10 mouse cellular contexts compared by ENCODE assay signal in genomic region chr16:18405091-18405854, GRCm38 (mm10). TPM values are rescaled to one million over a fixed set of nuclear protein-coding genes. Genes with fewer than 3 reads are reported as not detected.
DNase-seq lines count a peak whose midpoint lies in the region; ATAC-seq and TF ChIP-seq lines count a peak whose summit lies in the region.
"Had no signal": no experiment of that assay in that cellular context is flagged by ENCODE, and none has a peak within 500 bp of the region (broad histone marks: within the 10 kb centered on the region; RNA-seq: fewer than 3 reads in every experiment).

No protein-coding gene starts in this region.

- no peak for TF ChIP-seq CTCF in left cerebral cortex, adult 2 months (IDR thresholded peaks at IDR 0.05)
- TF ChIP-seq CTCF in midbrain, postnatal 0 days (IDR thresholded peaks at IDR 0.05): no peak

- H3K4me3 ChIP-seq in forebrain, embryonic 10.5 days: no peak overlapping the region
- no peak overlapping the region for H3K4me3 ChIP-seq in forebrain, embryonic 16.5 days (replicated peaks; ENCODE audit: low read length)
- H3K4me3 ChIP-seq in left cerebral cortex, adult 2 months: no peak overlapping the region
- H3K4me3 ChIP-seq in forebrain, embryonic 15.5 days: no peak overlapping the region
- H3K4me3 ChIP-seq in midbrain, postnatal 0 days (ENCODE audit: low read depth, low read length): no peak overlapping the region
- H3K4me3 ChIP-seq: limb, embryonic 15.5 days had no signal

- no peak overlapping the region for H3K4me2 ChIP-seq in forebrain, embryonic 16.5 days (ENCODE audit: low read length)
- no peak overlapping the region for H3K4me2 ChIP-seq in forebrain, embryonic 15.5 days (replicated peaks)
- no peak overlapping the region for H3K4me2 ChIP-seq in midbrain, postnatal 0 days (ENCODE audit: low read depth, low read length, poor library complexity, severe bottlenecking)
- H3K4me2 ChIP-seq: limb, embryonic 15.5 days had no signal

- H3K9ac ChIP-seq in forebrain, embryonic 16.5 days (replicated peaks; ENCODE audit: low read depth, low read length): no peak overlapping the region
- no peak overlapping the region for H3K9ac ChIP-seq in forebrain, embryonic 15.5 days (replicated peaks)
- no peak overlapping the region; the same call in 1 of the 2 replicates for H3K9ac ChIP-seq in midbrain, postnatal 0 days (replicated peaks; ENCODE audit: low read length, poor library complexity, severe bottlenecking)
- H3K9ac ChIP-seq: limb, embryonic 15.5 days had no signal

- H3K27me3 ChIP-seq in forebrain, embryonic 10.5 days (ENCODE audit: poor library complexity, severe bottlenecking): no peaks in the 10 kb centered on the region
- H3K27me3 ChIP-seq in forebrain, embryonic 16.5 days (replicated peaks; ENCODE audit: control insufficient read depth, insufficient read depth, low read length): no peaks in the 10 kb centered on the region
- no peaks in the 10 kb centered on the region for H3K27me3 ChIP-seq in forebrain, embryonic 15.5 days
- no peaks in the 10 kb centered on the region for H3K27me3 ChIP-seq in midbrain, postnatal 0 days (ENCODE audit: insufficient read depth, low read length)
- H3K27me3 ChIP-seq: limb, embryonic 15.5 days; Patski had no signal

- H3K27ac ChIP-seq in forebrain, embryonic 10.5 days: peak overlapping the region; percentile 44; the same call in 1 of the 2 replicates
- no peak overlapping the region for H3K27ac ChIP-seq in forebrain, embryonic 16.5 days (ENCODE audit: low read length)
- peak overlapping the region; percentile 77 for H3K27ac ChIP-seq in left cerebral cortex, adult 2 months
- peak overlapping the region; percentile 3; the same call in 1 of the 2 replicates for H3K27ac ChIP-seq in forebrain, embryonic 15.5 days (replicated peaks)
- H3K27ac ChIP-seq in midbrain, postnatal 0 days (ENCODE audit: low read depth, low read length): 0 out of 2 replicates have a peak overlapping the region, but pooled peaks have one; percentile 19
- H3K27ac ChIP-seq: limb, embryonic 15.5 days had no signal

- no peak for DNase-seq in forebrain, embryonic 10.5 days (ENCODE audit: extremely low spot score, low spot score)
- DNase-seq in left cerebral cortex, adult 2 months (ENCODE audit: extremely low spot score in 1 of 2, low spot score in 2 of 2): no peak
- DNase-seq in left cerebral cortex, adult 18-20 months (ENCODE audit: low spot score in 2 of 2): no peak
- DNase-seq in midbrain, postnatal 0 days (ENCODE audit: low spot score): no peak
- no peak for DNase-seq in urinary bladder, postnatal 10 days (ENCODE audit: low spot score)

- H3K36me3 ChIP-seq in forebrain, embryonic 10.5 days (replicated peaks): peaks cover 97% of the 10 kb centered on the region
- peaks cover 19% of the 10 kb centered on the region for H3K36me3 ChIP-seq in forebrain, embryonic 16.5 days (ENCODE audit: control insufficient read depth, insufficient read depth)
- H3K36me3 ChIP-seq in forebrain, embryonic 15.5 days: peaks cover 46% of the 10 kb centered on the region
- H3K36me3 ChIP-seq in midbrain, postnatal 0 days (ENCODE audit: insufficient read depth, low read length): peaks cover 59% of the 10 kb centered on the region

- intact Hi-C loops in left cerebral cortex, adult 2 months (cut with DNase I): no loop called here

- peaks cover 59% of the 10 kb centered on the region for H3K4me1 ChIP-seq in forebrain, embryonic 10.5 days
- H3K4me1 ChIP-seq in forebrain, embryonic 16.5 days (replicated peaks; ENCODE audit: control insufficient read depth, insufficient read depth, low read length): peaks cover 20% of the 10 kb centered on the region
- H3K4me1 ChIP-seq in forebrain, embryonic 15.5 days: peaks cover 26% of the 10 kb centered on the region
- H3K4me1 ChIP-seq in midbrain, postnatal 0 days (ENCODE audit: insufficient read depth, low read length): peaks cover 2% of the 10 kb centered on the region; the same call in 1 of the 2 replicates

- ATAC-seq in forebrain, embryonic 16.5 days: no peak
- no peak for ATAC-seq in forebrain, embryonic 15.5 days (replicated peaks)
- no peak for ATAC-seq in midbrain, postnatal 0 days (ENCODE audit: low FRiP score)
- no peak for ATAC-seq in monocyte, adult 5-6 weeks (replicated peaks; ENCODE audit: insufficient number of reproducible peaks, low FRiP score, low TSS enrichment, poor library complexity, severe bottlenecking)
- ATAC-seq: Patski had no signal

- 92% methylated on average over 13 of the region's 13 CpGs for WGBS in forebrain, embryonic 10.5 days
- 75% methylated on average over 13 of the region's 13 CpGs for WGBS in forebrain, embryonic 16.5 days
- 85% methylated on average over 13 of the region's 13 CpGs for WGBS in forebrain, embryonic 15.5 days
- WGBS in midbrain, postnatal 0 days: 77% methylated on average over 13 of the region's 13 CpGs

- H3K9me3 ChIP-seq in forebrain, embryonic 10.5 days: no peaks in the 10 kb centered on the region
- no peaks in the 10 kb centered on the region for H3K9me3 ChIP-seq in forebrain, embryonic 16.5 days (ENCODE audit: control insufficient read depth, low read length)
- H3K9me3 ChIP-seq in forebrain, embryonic 15.5 days: no peaks in the 10 kb centered on the region
- no peaks in the 10 kb centered on the region for H3K9me3 ChIP-seq in midbrain, postnatal 0 days (ENCODE audit: low read length)
- H3K9me3 ChIP-seq: limb, embryonic 15.5 days had no signal

RNA-seq across cellular contexts. Expression of gene Txnrd2, which starts 20.9 kb away (rescaled TPM):
- 31.6 and 35.1 TPM in 2 replicates for polyA plus RNA-seq in forebrain, embryonic 10.5 days (2016; fragmentation: Nextera tagmentation; extraction: Ambion mirVana)
- 24.0 and 27.8 TPM in 2 replicates for polyA plus RNA-seq in forebrain, embryonic 16.5 days (2015; fragmentation: Nextera tagmentation; extraction: Ambion mirVana)
- total RNA-seq in left cerebral cortex, adult 2 months (2021): 10 to 100 TPM; 18.2 to 22.5 TPM
- 10 to 100 TPM; 19.4 to 21.3 TPM for total RNA-seq in left cerebral cortex, adult 18-20 months (2021)
- 24.2 and 26.3 TPM in 2 replicates for polyA plus RNA-seq in forebrain, embryonic 15.5 days (2015; fragmentation: Nextera tagmentation; extraction: Ambion mirVana)
- 13.3 and 22.9 TPM in 2 replicates for total RNA-seq in midbrain, postnatal 0 days (2014; rRNA removed)
- polyA plus RNA-seq in midbrain, postnatal 0 days (2015; fragmentation: Nextera tagmentation; extraction: Ambion mirVana): 38.3 and 42.6 TPM in 2 replicates
- total RNA-seq in monocyte, adult 5-6 weeks (2017): 9.3 to 21.9 TPM (median 18.1 TPM) in 3 replicates

RNA-seq across cellular contexts. Expression of gene Comt, which starts 21.4 kb away (rescaled TPM):
- polyA plus RNA-seq in forebrain, embryonic 10.5 days (2016; fragmentation: Nextera tagmentation; extraction: Ambion mirVana): 58.1 and 60.1 TPM in 2 replicates
- 88.8 and 98.1 TPM in 2 replicates for polyA plus RNA-seq in forebrain, embryonic 16.5 days (2015; fragmentation: Nextera tagmentation; extraction: Ambion mirVana)
- 10 to 100 TPM; 87.2 to 87.6 TPM for total RNA-seq in left cerebral cortex, adult 2 months (2021)
- total RNA-seq in left cerebral cortex, adult 18-20 months (2021): 10 to 100 TPM; 90.5 to 91.4 TPM
- 83.0 and 84.4 TPM in 2 replicates for polyA plus RNA-seq in forebrain, embryonic 15.5 days (2015; fragmentation: Nextera tagmentation; extraction: Ambion mirVana)
- total RNA-seq in midbrain, postnatal 0 days (2014; rRNA removed): 62.3 and 74.6 TPM in 2 replicates
- polyA plus RNA-seq in midbrain, postnatal 0 days (2015; fragmentation: Nextera tagmentation; extraction: Ambion mirVana): 95.0 and 103 TPM in 2 replicates
- 11.3 to 19.0 TPM (median 15.8 TPM) in 3 replicates for total RNA-seq in monocyte, adult 5-6 weeks (2017)

RNA-seq across cellular contexts. Expression of gene Arvcf, which starts 57.3 kb away (rescaled TPM):
- 116 TPM in 2 replicates for polyA plus RNA-seq in forebrain, embryonic 10.5 days (2016; fragmentation: Nextera tagmentation; extraction: Ambion mirVana)
- 58.6 and 67.8 TPM in 2 replicates for polyA plus RNA-seq in forebrain, embryonic 16.5 days (2015; fragmentation: Nextera tagmentation; extraction: Ambion mirVana)
- 10 to 100 TPM; 39.1 to 50.4 TPM for total RNA-seq in left cerebral cortex, adult 2 months (2021)
- 10 to 100 TPM; 40.7 TPM for total RNA-seq in left cerebral cortex, adult 18-20 months (2021)
- 63.3 and 72.0 TPM in 2 replicates for polyA plus RNA-seq in forebrain, embryonic 15.5 days (2015; fragmentation: Nextera tagmentation; extraction: Ambion mirVana)
- total RNA-seq in midbrain, postnatal 0 days (2014; rRNA removed): 161 and 219 TPM in 2 replicates
- polyA plus RNA-seq in midbrain, postnatal 0 days (2015; fragmentation: Nextera tagmentation; extraction: Ambion mirVana): 54.5 and 60.6 TPM in 2 replicates
- 1.4 to 2.2 TPM (median 1.7 TPM) in 3 replicates for total RNA-seq in monocyte, adult 5-6 weeks (2017)

RNA-seq across cellular contexts. Expression of gene Tango2, which starts 57.4 kb away (rescaled TPM):
- 35.7 and 37.1 TPM in 2 replicates for polyA plus RNA-seq in forebrain, embryonic 10.5 days (2016; fragmentation: Nextera tagmentation; extraction: Ambion mirVana)
- 74.9 and 86.8 TPM in 2 replicates for polyA plus RNA-seq in forebrain, embryonic 16.5 days (2015; fragmentation: Nextera tagmentation; extraction: Ambion mirVana)
- total RNA-seq in left cerebral cortex, adult 2 months (2021): 100 to 1,000 TPM; 154 to 158 TPM
- total RNA-seq in left cerebral cortex, adult 18-20 months (2021): 100 to 1,000 TPM; 137 to 148 TPM
- polyA plus RNA-seq in forebrain, embryonic 15.5 days (2015; fragmentation: Nextera tagmentation; extraction: Ambion mirVana): 76.5 and 78.1 TPM in 2 replicates
- total RNA-seq in midbrain, postnatal 0 days (2014; rRNA removed): 40.3 and 44.1 TPM in 2 replicates
- polyA plus RNA-seq in midbrain, postnatal 0 days (2015; fragmentation: Nextera tagmentation; extraction: Ambion mirVana): 88.0 and 94.8 TPM in 2 replicates
- 15.3 to 37.3 TPM (median 31.7 TPM) in 3 replicates for total RNA-seq in monocyte, adult 5-6 weeks (2017)

Comparison
In these comparisons a context has a peak if more than half of its experiments do, and no peak if none do; other contexts are left out.
1. RNA of gene Arvcf, which starts 57.3 kb away (total RNA-seq): 161 to 219 TPM in midbrain, postnatal 0 days, 39.1 to 50.4 TPM in left cerebral cortex, adult 2 months and 40.7 TPM in left cerebral cortex, adult 18-20 months; 1.4 to 2.2 TPM in monocyte, adult 5-6 weeks; every median in the first group is over 10 times any median in the second.